Mouse (Mus musculus) left cerebral cortex, postnatal 4 days (tissue): ENCODE results near the gene Tert. TPM values are rescaled to one million over a fixed set of nuclear protein-coding genes. Genes with fewer than 3 reads are reported as not detected.

ENCODE experiments used
- DNase-seq: peaks from one replicate; pipeline ENCODE4 v3.0.0-alpha.2; 2022
- intact Hi-C: fragments of 180-260 bp; cut with DNase I; formaldehyde crosslinking; loops from one replicate; pipeline ENCODE4 v1.15.1; 2025
- total RNA-seq, 2 experiments: library from RNA; stranded (reverse); gene quantifications; 2 replicates each; pipeline ENCODE4 v1.2.3; 2021

Gene Tert
- total RNA-seq, 2 experiments from 2014 or later = 15.7 to 18.5 TPM

DNA sequence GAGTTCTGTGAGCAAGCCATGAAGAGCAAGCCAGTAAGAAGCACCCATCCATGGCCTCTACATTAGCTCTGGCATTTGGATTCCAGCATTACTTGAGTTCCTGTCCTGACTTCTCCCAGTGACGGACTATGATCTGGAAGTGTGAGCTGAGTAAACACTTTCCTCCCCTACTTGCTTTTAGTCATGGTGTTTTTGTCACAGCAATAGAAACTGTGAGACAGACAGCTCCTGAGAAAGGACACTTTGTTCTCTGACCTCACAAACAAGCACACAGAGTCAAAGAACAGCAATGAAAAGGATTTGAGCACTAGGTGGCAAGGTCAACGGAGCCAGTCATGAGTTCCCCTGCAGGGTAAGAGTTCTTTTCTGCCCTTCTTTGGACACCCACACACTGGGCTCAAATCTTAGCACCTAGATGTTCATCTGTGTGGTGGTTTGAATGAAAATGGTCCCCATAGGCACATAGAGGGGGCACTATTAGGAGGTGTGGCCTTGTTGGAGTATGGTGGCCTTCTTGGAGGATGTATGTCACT is 33.5 kb downstream of the Tert start:
- no peak for DNase-seq
- intact Hi-C loops = no loop called here

DNA sequence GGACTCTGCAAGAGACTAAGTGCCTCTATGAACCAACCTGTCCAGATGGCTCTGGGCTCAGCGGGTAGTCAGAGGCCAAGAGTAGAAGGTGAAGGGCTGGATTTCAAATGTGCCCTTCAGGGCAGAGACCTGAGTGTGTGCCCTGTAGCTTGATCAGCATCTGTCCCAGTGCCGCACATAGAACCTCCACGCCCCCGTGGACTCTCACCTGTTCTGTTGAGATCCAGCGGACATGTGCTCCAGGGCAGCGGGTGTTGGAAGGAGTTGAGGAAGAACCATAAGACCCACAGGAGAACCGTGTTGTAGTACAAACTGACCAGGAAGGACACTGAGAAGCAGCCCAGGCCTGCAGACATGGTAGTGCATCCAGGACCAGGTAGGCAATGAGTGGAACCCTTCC is 48.5 kb downstream of the Tert start:
- intact Hi-C loops = no loop called here
- DNase-seq = no peak

DNA sequence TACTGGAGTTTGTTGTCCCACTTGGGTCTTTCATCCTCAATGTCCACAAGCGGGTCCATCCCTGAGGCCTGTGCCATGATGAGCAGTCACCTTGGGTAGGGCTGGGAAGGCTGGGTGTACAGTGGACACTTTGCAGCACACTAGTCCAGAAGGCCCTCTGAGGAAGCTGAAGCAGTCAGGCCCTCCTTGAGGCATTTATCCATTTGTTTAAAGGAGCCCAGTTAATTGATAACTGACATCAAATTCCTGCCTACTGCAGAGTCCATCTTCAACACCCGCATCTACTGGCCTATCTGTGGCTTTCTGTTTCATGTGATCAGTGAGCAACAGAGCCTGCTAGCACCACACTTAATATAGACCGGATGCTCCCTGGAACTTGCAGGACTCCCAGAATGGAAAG is 51.1 kb downstream of the Tert start, which contains the start of gene Slc6a18:
Slc6a18 (minus strand) TSS at position 171 of the 400 bp plus-strand sequence.
- DNase-seq = no peak
- intact Hi-C loops = no loop called here

DNA sequence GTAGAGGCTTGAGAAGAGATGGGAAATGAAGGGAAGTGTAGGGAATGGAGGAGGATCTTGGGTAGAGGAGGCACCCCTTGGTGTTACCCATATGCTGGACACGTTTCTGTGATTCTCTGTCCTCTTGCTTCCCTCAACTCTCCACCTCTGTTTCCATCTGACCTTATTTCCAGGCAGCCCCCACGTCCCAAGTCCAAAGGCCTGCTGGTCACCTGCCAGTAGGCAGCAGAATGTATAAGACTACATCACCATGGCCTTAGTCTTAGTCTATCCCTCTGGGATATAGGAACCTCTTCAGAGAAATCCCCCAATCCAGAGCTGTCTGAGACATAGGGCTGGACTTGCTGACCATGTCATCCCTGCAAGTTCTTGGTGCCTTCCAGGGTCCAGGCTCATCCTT is 52.6 kb downstream of the Tert start:
- intact Hi-C loops = no loop called here
- no peak for DNase-seq

- intact Hi-C loops = loop anchor here (10.0 kb wide), 1 partner anchor 126 kb away; no protein-coding TSS in a partner anchor
- no peak for DNase-seq
Measured at GRCm38 (mm10) chr13:73680394-73680793, 53.7 kb downstream of the Tert start.

GRCm38 (mm10) chr13:73682226-73682625 is 55.5 kb downstream of the Tert start:
- no peak for DNase-seq
- intact Hi-C loops = loop anchor here (10.0 kb wide), 1 partner anchor 127 kb away; no protein-coding TSS in a partner anchor

GRCm38 (mm10) chr13:73683682-73684081 is 57.0 kb downstream of the Tert start:
- DNase-seq = no peak
- intact Hi-C loops = loop anchor here (10.0 kb wide), 1 partner anchor 129 kb away; no protein-coding TSS in a partner anchor

- DNase-seq = no peak
- intact Hi-C loops = loop anchor here (10.0 kb wide), 1 partner anchor 130 kb away; no protein-coding TSS in a partner anchor
Measured at GRCm38 (mm10) chr13:73684412-73684811, 57.7 kb downstream of the Tert start.

GRCm38 (mm10) chr13:73685502-73685901 is 58.8 kb downstream of the Tert start:
- no peak for DNase-seq
- intact Hi-C loops = loop anchor here (10.0 kb wide), 1 partner anchor 131 kb away; no protein-coding TSS in a partner anchor

DNA sequence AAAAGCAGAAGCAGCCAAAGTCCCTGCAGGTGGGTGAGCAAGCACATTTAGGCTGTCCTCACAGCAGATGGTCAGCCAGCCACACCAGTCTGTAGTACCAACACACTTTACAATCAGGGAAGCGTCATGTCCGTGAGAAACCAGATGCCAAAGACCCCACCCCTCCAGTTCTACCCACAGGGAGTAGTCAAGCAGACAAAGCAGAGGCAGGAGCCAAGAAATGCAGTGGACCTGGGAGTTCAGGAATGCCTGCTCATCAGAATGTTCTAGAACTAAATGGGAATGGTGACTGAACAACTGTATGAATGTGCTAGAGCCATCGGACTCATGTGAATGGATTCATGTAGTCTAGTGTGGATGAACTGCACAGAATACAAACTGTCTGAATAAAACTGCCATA is 60.9 kb downstream of the Tert start:
- intact Hi-C loops = loop anchor here (10.0 kb wide), 1 partner anchor 133 kb away; no protein-coding TSS in a partner anchor

DNA sequence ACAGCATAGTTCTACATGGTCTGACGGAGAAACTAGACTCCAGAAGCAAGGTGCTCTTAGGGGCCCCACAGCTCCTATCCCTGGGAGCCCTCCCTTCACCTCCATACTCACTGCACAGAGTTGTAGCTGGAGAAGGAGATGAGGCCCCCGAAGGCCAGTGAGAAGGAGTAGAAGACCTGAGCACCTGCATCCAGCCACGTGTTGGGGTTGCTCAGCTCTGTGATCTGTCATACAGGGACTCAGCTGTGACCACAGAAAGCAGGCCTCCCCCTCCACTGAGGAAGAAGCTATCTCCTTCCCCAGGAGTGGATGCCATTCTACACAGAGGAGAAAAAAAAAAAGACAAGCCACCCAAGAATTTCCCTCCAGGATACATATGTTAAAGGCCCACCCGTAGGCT is 62.2 kb downstream of the Tert start:
- no peak for DNase-seq
- intact Hi-C loops = loop anchor here (10.0 kb wide), 1 partner anchor 134 kb away; no protein-coding TSS in a partner anchor

More for the DNA sequence above, 60.9 kb downstream of the Tert start:
- no peak for DNase-seq

GRCm38 (mm10) chr13:73692249-73692868 is 65.6 kb downstream of the Tert start:
- intact Hi-C loops = no loop called here
- peak; percentile 77 for DNase-seq

- DNase-seq = no peak
- intact Hi-C loops = no loop called here
Measured at GRCm38 (mm10) chr13:73693333-73693732, 66.6 kb downstream of the Tert start.

DNA sequence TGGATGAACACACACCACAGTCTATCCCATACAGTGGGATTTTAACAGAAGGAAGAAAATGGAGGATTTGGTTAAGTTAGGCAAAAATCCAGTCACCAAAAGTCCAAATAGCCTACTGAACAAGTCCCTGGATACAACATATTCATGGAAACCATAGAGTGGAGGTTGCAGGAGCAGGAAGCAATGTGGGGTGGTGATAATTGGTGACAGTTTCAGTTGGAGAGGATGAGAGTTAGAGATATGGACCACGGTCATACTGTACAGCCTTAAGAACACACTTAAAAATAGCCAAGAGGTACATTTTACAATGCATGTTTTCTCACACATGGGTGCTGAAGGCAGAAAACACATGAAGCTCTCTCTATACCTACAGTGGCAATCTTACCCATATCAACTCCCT is 68.3 kb downstream of the Tert start:
- intact Hi-C loops = no loop called here
- DNase-seq = no peak

GRCm38 (mm10) chr13:73696529-73696928 is 69.8 kb downstream of the Tert start:
- intact Hi-C loops = no loop called here
- DNase-seq = no peak

Other genes with a start within 250 kb of the Tert start
- 100 to 1,000 TPM in 1 of 2 experiments, 10 to 100 TPM in 1; 95.5 to 106 TPM for gene Lpcat1, start 159.7 kb upstream of the Tert start, total RNA-seq
- under 1 TPM; 0.14 to 0.36 TPM for gene Slc6a3, start 90.2 kb upstream of the Tert start, total RNA-seq
- gene Clptm1l, start 22.9 kb upstream of the Tert start, total RNA-seq = 100 to 1,000 TPM; 110 to 118 TPM
- not detected for gene Slc6a18, start 51.1 kb downstream of the Tert start, total RNA-seq
- not detected for gene Slc6a19, start 78.0 kb downstream of the Tert start, total RNA-seq
- gene Slc12a7, start 106.2 kb downstream of the Tert start, total RNA-seq = 10 to 100 TPM; 12.1 to 12.3 TPM
- gene Nkd2, start 220.7 kb downstream of the Tert start, total RNA-seq = 10 to 100 TPM; 21.4 TPM